Mouse (Mus musculus) heart, adult 11 months (tissue): ENCODE measurements at regions not wholly inside any gene's neighbourhood (a gene's known extent, or its start where the extent isn't known, plus 50 kb on each side); places are given as distances from the start of the nearest gene placed in this dataset.

Experiments
- DNase-seq: peaks from one replicate; pipeline ENCODE4 v3.0.0; 2022

GRCm38 (mm10) chr7:59711741-59712140 lies 293.1 kb downstream of the Snurf start:
- peak; percentile 90 for DNase-seq
